Mouse (Mus musculus) stomach, postnatal 0 days (tissue): Measurements from ENCODE around the gene Tfr2. TPM values are rescaled to one million over a fixed set of nuclear protein-coding genes. Genes with fewer than 3 reads are reported as not detected.

Experiments used
- ATAC-seq: fragments of 200-750 bp; cut with Nextera tagmentation; 2 replicates; pipeline ENCODE4 v1.8.0; 2017; ENCODE audit not compliant: low FRiP score, low TSS enrichment
- DNase-seq: peaks from one replicate; pipeline ENCODE4 v3.0.0-alpha.2; 2016; ENCODE audit warnings: low spot score
- H3K27ac ChIP-seq: fragments of 300-500 bp; sonication (generic); replicated peaks from 2 replicates; pipeline ENCODE4 v1.5.1; 2014; ENCODE audit warnings: mild to moderate bottlenecking, control low read depth
- H3K27me3 ChIP-seq: fragments of 300-500 bp; sonication (generic); 2 replicates; pipeline ENCODE4 v1.6.1; 2014; ENCODE audit warnings: low read length; ENCODE audit not compliant: control insufficient read depth, insufficient read depth
- H3K36me3 ChIP-seq: fragments of 300-500 bp; sonication (generic); 2 replicates; pipeline ENCODE4 v1.6.1; 2014; ENCODE audit warnings: low read length, mixed read lengths; ENCODE audit not compliant: control insufficient read depth, insufficient read depth
- H3K4me1 ChIP-seq: fragments of 300-500 bp; sonication (generic); replicated peaks from 2 replicates; pipeline ENCODE4 v1.6.1; 2014; ENCODE audit warnings: antibody characterized with exemption; ENCODE audit not compliant: control insufficient read depth, insufficient read depth
- H3K4me2 ChIP-seq: fragments of 300-500 bp; sonication (generic); replicated peaks from 2 replicates; pipeline ENCODE4 v1.6.1; 2014; ENCODE audit warnings: low read depth, mild to moderate bottlenecking, control low read depth, moderate library complexity
- H3K4me3 ChIP-seq: fragments of 300-500 bp; sonication (generic); 2 replicates; pipeline ENCODE4 v1.5.1; 2014; ENCODE audit warnings: low read depth, low read length, control low read depth
- H3K9ac ChIP-seq: fragments of 300-500 bp; sonication (generic); 2 replicates; pipeline ENCODE4 v1.6.1; 2014; ENCODE audit warnings: mild to moderate bottlenecking, low read length, control low read depth, mixed read lengths
- H3K9me3 ChIP-seq: fragments of 300-500 bp; sonication (generic); 2 replicates; pipeline ENCODE4 v1.6.1; 2016; ENCODE audit warnings: low read length; ENCODE audit not compliant: control insufficient read depth
- CTCF ChIP-seq: IDR thresholded peaks from 2 replicates; pipeline ENCODE4 v1.5.1; 2016; ENCODE audit warnings: antibody characterized with exemption, low read depth, mild to moderate bottlenecking, moderate library complexity
- EP300 ChIP-seq: optimal IDR thresholded peaks from 2 replicates; pipeline ENCODE3; 2016; ENCODE audit warnings: antibody characterized with exemption
- WGBS: fragments of 180-500 bp; shearing (Covaris S2); extraction: QIAGEN DNeasy Blood & Tissue Kit; methylation state at CpG from one replicate; pipeline ENCODE4 v1.1.7; 2014; 5-methylcytosine and 5-hydroxymethylcytosine counted together
- polyA plus RNA-seq: library from polyadenylated mRNA; unstranded; fragments of >200 nt; fragmentation: Nextera tagmentation; extraction: Ambion mirVana; gene quantifications from 2 replicates; pipeline ENCODE4 v1.2.1, GENCODE M21; 2015

The Tfr2 gene
- polyA plus RNA-seq, 1 experiment from 2014 or later, result 1.2 TPM

DNA sequence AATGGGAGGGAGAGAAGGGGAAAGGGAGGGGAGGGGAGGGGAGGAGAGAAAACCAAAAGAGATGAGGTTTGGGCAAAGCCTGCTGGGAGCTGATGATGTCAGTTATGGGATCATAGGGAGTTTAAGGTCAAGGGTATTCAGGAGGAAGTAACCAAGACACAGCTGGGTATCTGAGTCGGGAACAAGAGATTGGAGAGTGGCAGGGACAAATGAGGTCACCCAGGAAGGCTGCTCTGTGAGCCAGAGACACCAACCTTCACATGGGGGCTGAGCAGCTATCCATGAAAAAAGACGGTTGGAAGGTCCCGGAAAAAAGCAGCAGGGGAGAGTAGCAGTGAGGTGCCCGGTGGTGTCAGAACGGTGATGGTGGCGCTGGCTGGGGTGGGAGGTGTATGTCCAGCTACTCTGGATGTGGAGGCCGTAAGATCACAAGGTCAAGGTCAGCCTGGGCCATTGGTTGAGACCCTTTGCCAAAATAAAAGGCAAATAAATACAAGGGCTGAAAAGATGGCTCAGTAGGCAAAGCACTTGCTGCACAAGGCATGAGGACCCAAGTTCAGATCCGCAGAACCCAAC, 1.3 kb upstream of the Tfr2 start:
- no peaks in the 10 kb centered on the region for H3K27me3 ChIP-seq
- H3K4me3 ChIP-seq, result no peak overlapping the region
- ATAC-seq (no peak), DNase-seq (no peak)
- H3K4me2 ChIP-seq, result no peak overlapping the region
- no peak overlapping the region for H3K9ac ChIP-seq
- no peaks in the 10 kb centered on the region for H3K4me1 ChIP-seq
- TF ChIP-seq CTCF, result no peak
- no peak for TF ChIP-seq EP300
- no peak overlapping the region for H3K27ac ChIP-seq
- no peaks in the 10 kb centered on the region for H3K9me3 ChIP-seq
- WGBS, result 79% methylated on average over 8 of the region's 8 CpGs
- no peaks in the 10 kb centered on the region for H3K36me3 ChIP-seq

- no peak for ATAC-seq
Measured at GRCm38 (mm10) chr5:137569031-137569430, 609 bp upstream of the Tfr2 start.

GRCm38 (mm10) chr5:137570181-137570580, 541 bp downstream of the Tfr2 start:
- Histone ChIP-seq H3K27ac (no peak overlapping the region), H3K9ac (no peak overlapping the region), H3K36me3 (no peaks in the 10 kb centered on the region), H3K9me3 (no peaks in the 10 kb centered on the region), H3K27me3 (no peaks in the 10 kb centered on the region), H3K4me3 (no peak overlapping the region), H3K4me1 (no peaks in the 10 kb centered on the region), H3K4me2 (no peak overlapping the region)
- TF ChIP-seq CTCF (no peak), EP300 (no peak)
- ATAC-seq (no peak), DNase-seq (no peak)
- 50% methylated on average over 7 of the region's 7 CpGs for WGBS

More at GRCm38 (mm10) chr5:137569031-137569430, 609 bp upstream of the Tfr2 start:
- Histone ChIP-seq H3K27me3 (no peaks in the 10 kb centered on the region), H3K27ac (no peak overlapping the region), H3K9me3 (no peaks in the 10 kb centered on the region), H3K4me1 (no peaks in the 10 kb centered on the region), H3K4me3 (no peak overlapping the region), H3K4me2 (no peak overlapping the region), H3K36me3 (no peaks in the 10 kb centered on the region), H3K9ac (no peak overlapping the region)
- no peak for TF ChIP-seq EP300
- TF ChIP-seq CTCF, result no peak
- no peak for DNase-seq
- WGBS, result 69% methylated on average over 12 of the region's 12 CpGs

DNA sequence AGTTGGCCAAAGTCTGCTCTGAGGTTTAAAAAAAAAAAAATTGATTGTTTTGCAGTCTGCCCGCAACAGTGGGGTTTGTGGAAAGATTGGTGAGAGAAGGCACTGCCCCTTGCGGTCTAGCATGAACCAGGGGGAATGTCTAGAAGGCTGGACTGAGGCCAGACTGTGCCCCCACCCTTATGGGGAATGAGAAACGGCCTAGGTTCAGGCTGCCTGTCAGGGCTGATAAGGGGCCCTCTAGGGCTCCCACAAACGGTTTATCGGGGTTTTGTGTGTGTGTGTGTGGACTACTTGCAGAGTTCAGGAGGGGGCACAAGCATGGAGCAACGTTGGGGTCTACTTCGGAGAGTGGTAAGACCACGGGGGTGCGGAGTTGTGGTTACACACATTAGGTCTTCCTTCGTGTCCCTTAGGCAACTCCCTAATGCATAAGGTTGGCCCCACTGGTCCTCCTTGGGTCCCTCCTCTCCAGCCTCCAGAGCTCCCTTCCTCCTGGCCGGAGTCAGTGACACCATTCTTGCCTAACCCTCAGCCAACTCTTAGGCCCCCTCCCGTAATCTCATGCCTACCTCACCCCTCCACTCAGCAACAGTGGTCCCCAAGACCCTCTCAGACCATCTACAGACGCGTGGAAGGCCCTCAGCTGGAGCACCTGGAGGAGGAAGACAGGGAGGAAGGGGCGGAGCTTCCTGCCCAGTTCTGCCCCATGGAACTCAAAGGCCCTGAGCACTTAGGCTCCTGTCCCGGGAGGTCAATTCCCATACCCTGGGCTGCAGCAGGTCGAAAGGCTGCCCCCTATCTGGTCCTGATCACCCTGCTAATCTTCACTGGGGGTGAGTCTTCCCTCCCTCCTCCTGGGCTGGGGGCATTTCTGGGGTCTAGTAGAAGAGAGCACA, 1.3 kb downstream of the Tfr2 start:
- Histone ChIP-seq H3K27ac (no peak overlapping the region), H3K9ac (no peak overlapping the region), H3K27me3 (no peaks in the 10 kb centered on the region), H3K4me2 (no peak overlapping the region), H3K4me1 (no peaks in the 10 kb centered on the region), H3K36me3 (no peaks in the 10 kb centered on the region), H3K9me3 (no peaks in the 10 kb centered on the region), H3K4me3 (no peak overlapping the region)
- no peak for TF ChIP-seq EP300
- TF ChIP-seq CTCF, result no peak
- DNase-seq (no peak), ATAC-seq (no peak)
- 72% methylated on average over 17 of the region's 17 CpGs for WGBS

DNA sequence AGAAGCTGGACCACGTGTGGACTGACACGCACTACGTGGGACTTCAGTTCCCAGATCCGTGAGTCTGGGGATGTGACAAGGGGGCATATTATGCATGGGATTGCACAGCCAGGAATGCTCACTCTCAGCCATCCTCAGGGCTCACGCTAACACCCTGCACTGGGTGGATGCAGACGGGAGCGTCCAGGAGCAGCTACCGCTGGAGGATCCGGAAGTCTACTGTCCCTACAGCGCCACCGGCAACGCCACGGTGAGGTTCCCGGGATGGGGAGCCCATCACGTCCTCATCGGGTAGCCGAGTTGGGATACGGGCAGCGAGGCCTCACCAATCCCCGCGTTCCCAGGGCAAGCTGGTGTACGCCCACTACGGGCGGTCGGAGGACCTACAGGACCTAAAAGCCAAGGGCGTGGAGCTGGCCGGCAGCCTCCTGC, 4.8 kb downstream of the Tfr2 start:
- H3K9me3 ChIP-seq, result no peaks in the 10 kb centered on the region
- peak; percentile 48 for DNase-seq
- H3K4me1 ChIP-seq, result no peaks in the 10 kb centered on the region
- peak overlapping the region; percentile 35 for H3K9ac ChIP-seq
- H3K4me3 ChIP-seq, result peak overlapping the region; percentile 15; the same call in 1 of the 2 replicates
- H3K27ac ChIP-seq, result no peak overlapping the region
- TF ChIP-seq CTCF (peak; percentile 54), EP300 (no peak)
- WGBS, result 9% methylated on average over 27 of the region's 27 CpGs
- no peaks in the 10 kb centered on the region for H3K27me3 ChIP-seq
- H3K36me3 ChIP-seq, result no peaks in the 10 kb centered on the region
- peak overlapping the region; percentile 42 for H3K4me2 ChIP-seq
- no peak for ATAC-seq

DNA sequence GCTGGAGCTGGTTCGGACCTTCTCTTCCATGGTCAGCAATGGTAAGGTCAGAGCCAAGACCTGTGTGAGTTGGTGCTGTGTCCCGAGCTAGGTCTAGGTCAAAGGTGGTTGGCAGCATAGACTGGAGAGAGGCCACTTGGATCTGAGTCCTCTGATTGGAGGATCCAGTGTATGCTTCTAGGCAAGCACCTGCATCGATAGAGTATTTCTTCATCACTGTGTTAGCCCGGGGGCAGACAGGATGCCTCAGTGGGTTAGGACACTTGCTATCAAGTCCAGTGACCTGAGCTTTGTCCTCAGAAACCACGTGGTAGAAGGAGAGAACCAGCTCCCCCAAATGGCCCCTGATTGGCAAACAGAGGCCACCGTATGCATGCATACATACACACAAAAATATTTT, 10.6 kb downstream of the Tfr2 start:
- Histone ChIP-seq H3K27me3 (no peaks in the 10 kb centered on the region), H3K36me3 (no peaks in the 10 kb centered on the region), H3K4me1 (no peaks in the 10 kb centered on the region), H3K4me2 (no peak overlapping the region), H3K9me3 (no peaks in the 10 kb centered on the region), H3K9ac (no peak overlapping the region), H3K27ac (no peak overlapping the region), H3K4me3 (no peak overlapping the region)
- DNase-seq (no peak), ATAC-seq (no peak)
- WGBS, result 69% methylated on average over 6 of the region's 6 CpGs
- TF ChIP-seq EP300 (no peak), CTCF (no peak)
